9 mouse cellular contexts compared by ENCODE assay signal in the genomic region with DNA sequence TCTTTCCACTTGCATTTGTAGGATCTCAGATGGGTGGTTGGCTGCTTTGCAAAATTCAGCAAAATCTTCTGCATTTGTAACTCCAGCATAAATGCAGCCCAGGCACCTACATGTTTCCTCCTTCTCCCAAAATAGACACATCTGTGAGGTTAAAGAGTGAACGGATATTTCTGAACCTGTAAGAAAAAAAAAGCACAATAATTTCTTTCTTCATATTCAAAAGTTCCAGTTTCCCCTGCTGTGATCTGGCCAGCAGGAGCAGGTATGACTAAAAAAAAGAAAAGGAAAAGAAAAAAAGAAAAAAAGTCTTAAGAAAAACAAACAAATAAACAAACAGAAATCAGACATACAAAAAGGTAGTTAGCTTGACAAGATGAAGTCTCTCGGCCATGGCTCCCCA. TPM values are rescaled to one million over a fixed set of nuclear protein-coding genes. Genes with fewer than 3 reads are reported as not detected.
DNase-seq lines count a peak whose midpoint lies in the region; ATAC-seq and TF ChIP-seq lines count a peak whose summit lies in the region.
"Had no signal": no experiment of that assay in that cellular context is flagged by ENCODE, and none has a peak within 500 bp of the region (broad histone marks: within the 10 kb centered on the region; RNA-seq: fewer than 3 reads in every experiment).

No protein-coding gene starts in this region.

- no peaks in the 10 kb centered on the region for H3K27me3 ChIP-seq in heart, adult 2 months (ENCODE audit: control insufficient read depth, insufficient read depth, low read length)
- H3K27me3 ChIP-seq in hindbrain, embryonic 12.5 days = no peaks in the 10 kb centered on the region
- H3K27me3 ChIP-seq in liver, postnatal 0 days (ENCODE audit: insufficient read depth, low read length) = peaks cover 54% of the 10 kb centered on the region
- H3K27me3 ChIP-seq in cerebellum, adult 2 months (ENCODE audit: control insufficient read depth, insufficient read depth, low read length) = no peaks in the 10 kb centered on the region

- H3K9ac ChIP-seq in heart, adult 2 months (ENCODE audit: low read depth, low read length) = no peak overlapping the region
- peak overlapping the region; percentile 100 for H3K9ac ChIP-seq in hindbrain, embryonic 12.5 days
- 0 out of 2 replicates have a peak overlapping the region, but pooled peaks have one; percentile 38 for H3K9ac ChIP-seq in liver, postnatal 0 days (replicated peaks)

- peak overlapping the region; percentile 82 for H3K4me2 ChIP-seq in hindbrain, embryonic 12.5 days (replicated peaks)
- H3K4me2 ChIP-seq in liver, postnatal 0 days (ENCODE audit: low read depth, low read length) = peak overlapping the region; percentile 93

- ATAC-seq in hindbrain, embryonic 12.5 days (ENCODE audit: low FRiP score) = no peak
- no peak for ATAC-seq in liver, postnatal 0 days

- peaks cover 4% of the 10 kb centered on the region for H3K4me1 ChIP-seq in heart, adult 2 months (ENCODE audit: control insufficient read depth, insufficient read depth, low read length)
- H3K4me1 ChIP-seq in hindbrain, embryonic 12.5 days = peaks cover 30% of the 10 kb centered on the region
- H3K4me1 ChIP-seq in liver, postnatal 0 days (ENCODE audit: insufficient read depth) = peaks cover 17% of the 10 kb centered on the region
- H3K4me1 ChIP-seq in cerebellum, adult 2 months (ENCODE audit: control insufficient read depth, insufficient read depth, low read length) = peaks cover 2% of the 10 kb centered on the region; the same call in 1 of the 2 replicates

- intact Hi-C loops in heart, adult 2 months (cut with DNase I) = loop anchor here (10.0 kb wide), 1 partner anchor 945 kb away; a partner anchor contains a TSS
- intact Hi-C loops in heart, postnatal 36 days (cut with DNase I) = no loop called here

- peak overlapping the region; percentile 73 for H3K27ac ChIP-seq in heart, adult 2 months
- peak overlapping the region; percentile 100 for H3K27ac ChIP-seq in hindbrain, embryonic 12.5 days
- no peak overlapping the region for H3K27ac ChIP-seq in liver, postnatal 0 days (ENCODE audit: low read depth)
- H3K27ac ChIP-seq in cerebellum, adult 2 months (ENCODE audit: insufficient read depth, low read length) = no peak overlapping the region

- H3K9me3 ChIP-seq in hindbrain, embryonic 12.5 days (replicated peaks) = no peaks in the 10 kb centered on the region
- H3K9me3 ChIP-seq in liver, postnatal 0 days (ENCODE audit: low read length) = no peaks in the 10 kb centered on the region

- TF ChIP-seq EP300 in heart, adult 2 months (IDR thresholded peaks at IDR 0.05; ENCODE audit: insufficient read depth, low read depth, low read length) = no peak
- no peak for TF ChIP-seq EP300 in liver, postnatal 0 days (IDR thresholded peaks at IDR 0.05; ENCODE audit: low read depth)

- peak overlapping the region; percentile 31 for H3K4me3 ChIP-seq in heart, adult 2 months
- H3K4me3 ChIP-seq in hindbrain, embryonic 12.5 days = peak overlapping the region; percentile 100
- peak overlapping the region; percentile 15; the same call in 1 of the 2 replicates for H3K4me3 ChIP-seq in liver, postnatal 0 days (ENCODE audit: low read depth, low read length)
- H3K4me3 ChIP-seq in cerebellum, adult 2 months (replicated peaks; ENCODE audit: insufficient read depth, low read depth, low read length) = no peak overlapping the region

- TF ChIP-seq POLR2A in heart, adult 2 months (IDR thresholded peaks at IDR 0.05; ENCODE audit: insufficient read depth, low read depth, low read length) = no peak
- no peak for TF ChIP-seq POLR2A in cerebellum, adult 2 months (IDR thresholded peaks at IDR 0.05; ENCODE audit: borderline replicate concordance, insufficient read depth, low read length)

- no peak for TF ChIP-seq CTCF in heart, adult 2 months (IDR thresholded peaks at IDR 0.05)
- TF ChIP-seq CTCF in liver, postnatal 0 days (IDR thresholded peaks at IDR 0.05; ENCODE audit: low read depth) = no peak
- TF ChIP-seq CTCF in cerebellum, adult 2 months (IDR thresholded peaks at IDR 0.05; ENCODE audit: borderline replicate concordance, insufficient read depth, low read depth, low read length) = no peak

- peaks cover 15% of the 10 kb centered on the region for H3K36me3 ChIP-seq in heart, adult 2 months (ENCODE audit: control insufficient read depth, insufficient read depth, low read length)
- H3K36me3 ChIP-seq in hindbrain, embryonic 12.5 days = no peaks in the 10 kb centered on the region
- H3K36me3 ChIP-seq in liver, postnatal 0 days (replicated peaks; ENCODE audit: insufficient read depth, low read length) = no peaks in the 10 kb centered on the region

- H3K79me2 ChIP-seq in heart, adult 2 months (replicated peaks; ENCODE audit: control insufficient read depth, insufficient read depth, low read length) = no peaks in the 10 kb centered on the region; the same call in 1 of the 2 replicates

- DNase-seq in heart, adult 2 months = no peak
- no peak for DNase-seq in heart, postnatal 36 days
- DNase-seq in A20 (ENCODE audit: low read depth, low spot score) = peak; percentile 64
- no peak for DNase-seq in liver, postnatal 0 days
- no peak for DNase-seq in cerebellum, adult 2 months
- no peak for DNase-seq in cerebellum, adult 11-12 months
- no peak for DNase-seq in urinary bladder, postnatal 14 days (ENCODE audit: low spot score)

- 16% methylated on average over 2 of the region's 2 CpGs for WGBS in heart, adult 2 months
- WGBS in hindbrain, embryonic 12.5 days = 7% methylated on average over 2 of the region's 2 CpGs
- WGBS in liver, postnatal 0 days (ENCODE audit: insufficient replicate concordance) = 10% methylated on average over 2 of the region's 2 CpGs
- 58% methylated on average over 2 of the region's 2 CpGs for WGBS in cerebellum, adult 2 months

RNA-seq across cellular contexts. Expression of a gene that starts 1.2 kb away (rescaled TPM):
- total RNA-seq in heart, adult 2 months (2021) = 1 to 10 TPM; 1.7 to 4.5 TPM
- 2.0 and 3.7 TPM in 2 replicates for polyA plus RNA-seq in heart, adult 2 months (2012; rRNA removed)
- total RNA-seq in heart, postnatal 36 days (2021) = 1 to 10 TPM; 2.8 to 5.1 TPM
- 17.7 and 19.4 TPM in 2 replicates for polyA plus RNA-seq in hindbrain, embryonic 12.5 days (2016; fragmentation: Nextera tagmentation; extraction: Ambion mirVana)
- polyA plus RNA-seq in liver, postnatal 0 days (2015; fragmentation: Nextera tagmentation; extraction: Ambion mirVana) = 0.15 and 0.25 TPM in 2 replicates
- polyA plus RNA-seq in cerebellum, adult 2 months (2012; rRNA removed) = 4.8 and 5.7 TPM in 2 replicates

RNA-seq across cellular contexts. Expression of a gene that starts 5.0 kb away (rescaled TPM):
- total RNA-seq in heart, adult 2 months (2021) = 10 to 100 TPM; 32.5 to 32.8 TPM
- polyA plus RNA-seq in heart, adult 2 months (2012; rRNA removed) = 20.6 and 23.3 TPM in 2 replicates
- 10 to 100 TPM; 32.6 to 34.2 TPM for total RNA-seq in heart, postnatal 36 days (2021)
- 65.1 and 70.8 TPM in 2 replicates for polyA plus RNA-seq in hindbrain, embryonic 12.5 days (2016; fragmentation: Nextera tagmentation; extraction: Ambion mirVana)
- polyA plus RNA-seq in liver, postnatal 0 days (2015; fragmentation: Nextera tagmentation; extraction: Ambion mirVana) = 20.7 and 22.4 TPM in 2 replicates
- 45.6 and 46.7 TPM in 2 replicates for polyA plus RNA-seq in cerebellum, adult 2 months (2012; rRNA removed)

RNA-seq across cellular contexts. Expression of a gene that starts 12.5 kb away (rescaled TPM):
- total RNA-seq in heart, adult 2 months (2021) = 1 to 10 TPM; 3.4 to 4.5 TPM
- polyA plus RNA-seq in heart, adult 2 months (2012; rRNA removed) = 2.2 and 3.9 TPM in 2 replicates
- 1 to 10 TPM; 4.6 to 6.2 TPM for total RNA-seq in heart, postnatal 36 days (2021)
- polyA plus RNA-seq in hindbrain, embryonic 12.5 days (2016; fragmentation: Nextera tagmentation; extraction: Ambion mirVana) = 18.0 and 18.6 TPM in 2 replicates
- polyA plus RNA-seq in liver, postnatal 0 days (2015; fragmentation: Nextera tagmentation; extraction: Ambion mirVana) = 0.76 and 0.99 TPM in 2 replicates
- 2.6 and 3.0 TPM in 2 replicates for polyA plus RNA-seq in cerebellum, adult 2 months (2012; rRNA removed)

RNA-seq across cellular contexts. Expression of a gene that starts 53.3 kb away (rescaled TPM):
- not detected for total RNA-seq in heart, adult 2 months (2021)
- 0.51 TPM in 1 of 2 replicates, not detected in the other for polyA plus RNA-seq in heart, adult 2 months (2012; rRNA removed)
- not detected for total RNA-seq in heart, postnatal 36 days (2021)
- polyA plus RNA-seq in hindbrain, embryonic 12.5 days (2016; fragmentation: Nextera tagmentation; extraction: Ambion mirVana) = not detected in 2 replicates
- polyA plus RNA-seq in liver, postnatal 0 days (2015; fragmentation: Nextera tagmentation; extraction: Ambion mirVana) = not detected in 2 replicates
- polyA plus RNA-seq in cerebellum, adult 2 months (2012; rRNA removed) = not detected in 2 replicates
- total RNA-seq: left cerebral cortex, postnatal 25 days had no signal

Comparison
In these comparisons a context has a peak if more than half of its experiments do, and no peak if none do; other contexts are left out.
1. H3K27ac ChIP-seq: peak in heart, adult 2 months (single experiment) and hindbrain, embryonic 12.5 days (single experiment); none in liver, postnatal 0 days (single experiment) and cerebellum, adult 2 months (single experiment).